In the genomic region with DNA sequence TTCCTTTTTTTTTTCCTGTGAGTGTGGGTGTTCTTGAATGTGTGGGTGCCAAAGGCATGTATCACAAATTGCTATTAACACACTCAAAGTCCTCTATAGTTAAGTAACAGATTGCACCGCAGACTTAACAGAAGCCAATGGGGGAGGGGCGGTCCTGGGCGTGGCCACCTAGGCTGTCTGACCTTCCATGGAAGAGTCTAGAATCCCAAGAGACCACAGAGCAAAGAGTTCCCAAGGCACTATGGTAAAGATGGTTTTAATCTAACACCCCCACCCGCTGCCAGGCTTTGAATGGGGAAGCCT, we compare ENCODE assay signal across 10 mouse cellular contexts.
DNase-seq lines count a peak whose midpoint lies in the region; ATAC-seq and TF ChIP-seq lines count a peak whose summit lies in the region.
"Had no signal": no experiment of that assay in that cellular context is flagged by ENCODE, and none has a peak within 500 bp of the region (broad histone marks: within the 10 kb centered on the region; RNA-seq: fewer than 3 reads in every experiment).

No protein-coding gene starts in this region.

- peak overlapping the region; percentile 44 for H3K4me2 ChIP-seq in embryonic facial prominence, embryonic 15.5 days (replicated peaks)
- peak overlapping the region; percentile 56; the same call in 1 of the 2 replicates for H3K4me2 ChIP-seq in liver, embryonic 14.5 days (ENCODE audit: low read depth)

- DNase-seq in kidney, postnatal 10 days = peak; percentile 36
- DNase-seq in kidney, postnatal 14 days = no peak
- DNase-seq in liver, embryonic 14.5 days (ENCODE audit: low read depth in 3 of 3, low spot score in 3 of 3) = no peak
- no peak for DNase-seq in urinary bladder, adult 2 months (ENCODE audit: low spot score)
- no peak for DNase-seq in cerebellum, postnatal 36 days
- DNase-seq: adrenal gland, postnatal 25 days; gastrocnemius, postnatal 36 days had no signal

- no peak for ATAC-seq in embryonic facial prominence, embryonic 15.5 days (ENCODE audit: insufficient number of reproducible peaks, low FRiP score, low TSS enrichment, low read depth)
- no peak for ATAC-seq in liver, embryonic 14.5 days (ENCODE audit: insufficient read depth)
- ATAC-seq in megakaryocyte progenitor cell, adult 5-6 weeks (replicated peaks; ENCODE audit: poor library complexity) = no peak

- WGBS in embryonic facial prominence, embryonic 15.5 days = 49% methylated on average over 4 of the region's 4 CpGs
- WGBS in liver, embryonic 14.5 days (ENCODE audit: insufficient replicate concordance) = 51% methylated on average over 4 of the region's 4 CpGs

- H3K9me3 ChIP-seq in E14TG2a.4 (ENCODE audit: low read length) = no peaks in the 10 kb centered on the region
- H3K9me3 ChIP-seq in embryonic facial prominence, embryonic 15.5 days (replicated peaks) = no peaks in the 10 kb centered on the region
- H3K9me3 ChIP-seq in liver, embryonic 14.5 days (ENCODE audit: control insufficient read depth, low read length) = no peaks in the 10 kb centered on the region

- no peaks in the 10 kb centered on the region; the same call in 1 of the 2 replicates for H3K27me3 ChIP-seq in E14TG2a.4 (ENCODE audit: insufficient read depth, low read length)
- H3K27me3 ChIP-seq in embryonic facial prominence, embryonic 15.5 days = no peaks in the 10 kb centered on the region
- no peaks in the 10 kb centered on the region for H3K27me3 ChIP-seq in liver, embryonic 14.5 days (ENCODE audit: control insufficient read depth, insufficient read depth, low read length)

- no peak overlapping the region for H3K9ac ChIP-seq in embryonic facial prominence, embryonic 15.5 days
- no peak overlapping the region for H3K9ac ChIP-seq in liver, embryonic 14.5 days (replicated peaks)

- H3K36me3 ChIP-seq in E14TG2a.4 (ENCODE audit: insufficient read depth, low read length) = no peaks in the 10 kb centered on the region
- no peaks in the 10 kb centered on the region for H3K36me3 ChIP-seq in embryonic facial prominence, embryonic 15.5 days
- H3K36me3 ChIP-seq in liver, embryonic 14.5 days (replicated peaks; ENCODE audit: control insufficient read depth, insufficient read depth, low read depth) = no peaks in the 10 kb centered on the region

- no peak for TF ChIP-seq CTCF in E14TG2a.4 (conservative IDR thresholded peaks at IDR 0.05; ENCODE audit: low read length)
- no peak for TF ChIP-seq CTCF in liver, embryonic 14.5 days (IDR thresholded peaks at IDR 0.05; ENCODE audit: low read depth)

- no peak for TF ChIP-seq EP300 in liver, embryonic 14.5 days (IDR thresholded peaks at IDR 0.05; ENCODE audit: low read depth)

- peak overlapping the region; percentile 58; the same call in 1 of the 2 replicates for H3K4me3 ChIP-seq in E14TG2a.4 (replicated peaks; ENCODE audit: low read length)
- no peak overlapping the region for H3K4me3 ChIP-seq in embryonic facial prominence, embryonic 15.5 days (replicated peaks)
- H3K4me3 ChIP-seq in liver, embryonic 14.5 days (ENCODE audit: insufficient read depth in 1 of 2, low read depth in 2 of 2, low read length in 2 of 2) = no peak overlapping the region

- no peak overlapping the region for H3K27ac ChIP-seq in embryonic facial prominence, embryonic 15.5 days (replicated peaks)
- no peak overlapping the region for H3K27ac ChIP-seq in liver, embryonic 14.5 days

- H3K4me1 ChIP-seq in E14TG2a.4 (replicated peaks; ENCODE audit: low read depth, low read length) = peaks cover 54% of the 10 kb centered on the region
- H3K4me1 ChIP-seq in embryonic facial prominence, embryonic 15.5 days = peaks cover 51% of the 10 kb centered on the region
- peaks cover 0 to 4% of the 10 kb centered on the region in 2 experiments; a peak in 1 of 4 replicates for H3K4me1 ChIP-seq in liver, embryonic 14.5 days (replicated peaks; ENCODE audit: control insufficient read depth in 2 of 2, insufficient read depth in 2 of 2, low read length in 1 of 2)
